Mouse (Mus musculus): ENCODE measurements around the gene Pwwp2b.

DNA sequence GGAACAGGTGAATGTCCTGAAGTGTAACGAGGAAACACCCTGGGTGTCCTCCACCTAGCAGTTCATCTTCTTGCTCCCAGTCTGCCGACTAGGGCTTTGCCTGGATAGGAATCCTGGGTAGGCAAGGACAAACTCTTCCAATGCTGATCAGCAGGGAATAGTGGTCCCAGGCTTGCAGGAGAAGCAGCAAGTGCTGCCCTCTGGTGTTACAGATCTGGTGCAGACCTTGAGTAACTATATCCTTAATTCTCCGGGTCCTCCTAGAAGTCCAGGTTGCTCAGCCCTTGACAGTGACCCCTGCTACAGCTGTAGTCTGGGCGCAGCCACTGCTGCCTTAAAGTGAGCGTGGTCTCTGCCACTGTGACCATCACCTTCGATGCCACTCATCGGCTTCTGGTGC lies 48.2 kb upstream of the Pwwp2b start:
- TF ChIP-seq CHD1 (IDR thresholded peaks at IDR 0.05; ENCODE audit: low read depth, low read length) (no peak), EP300 (IDR thresholded peaks at IDR 0.05; ENCODE audit: low read depth in 1 of 2, low read length in 2 of 2) (no peak), POLR2A (IDR thresholded peaks at IDR 0.05; ENCODE audit: control insufficient read depth in 1 of 2, insufficient read depth in 1 of 2, low read depth in 1 of 2, low read length in 2 of 2, poor library complexity in 1 of 2) (no peak), CTCF (IDR thresholded peaks at IDR 0.05 in 2 of 3, conservative IDR thresholded peaks at IDR 0.05 in 1 of 3; ENCODE audit: control insufficient read depth in 1 of 3, insufficient read depth in 1 of 3, low read depth in 2 of 3, low read length in 3 of 3, poor library complexity in 1 of 3, severe bottlenecking in 1 of 3) (peak; percentile 32 to 56 (median 53); a peak in 5 of 6 replicates), BHLHE40 (IDR thresholded peaks at IDR 0.05; ENCODE audit: borderline replicate concordance, low read depth, low read length) (no peak), MAX (IDR thresholded peaks at IDR 0.05; ENCODE audit: low read length) (no peak), ZC3H11A (IDR thresholded peaks at IDR 0.05; ENCODE audit: low read depth, low read length) (no peak), POLR2AphosphoS2 (IDR thresholded peaks at IDR 0.05; ENCODE audit: low read length) (no peak), USF1 (IDR thresholded peaks at IDR 0.05; ENCODE audit: low read depth, low read length) (no peak), USF2 (IDR thresholded peaks at IDR 0.05; ENCODE audit: borderline replicate concordance in 1 of 2, insufficient read depth in 1 of 2, low read depth in 1 of 2, low read length in 2 of 2) (no peak), MYB (IDR thresholded peaks at IDR 0.05; ENCODE audit: low read depth, low read length) (no peak), MEF2A (IDR thresholded peaks at IDR 0.05; ENCODE audit: extremely low read depth, insufficient replicate concordance, low read depth, low read length, poor library complexity, severe bottlenecking) (no peak)

Measured in MEL (cell line).